Mouse (Mus musculus) MEL (cell line): Measurements from ENCODE around the gene Apela. TPM values are rescaled to one million over a fixed set of nuclear protein-coding genes. Genes with fewer than 3 reads are reported as not detected.
"Not testable (repeated sequence)": the region's sequence is repeated elsewhere in the genome, so short reads cannot be mapped to it uniquely, and the experiment has no call there.

ENCODE experiments used
- DNase-seq: peaks from one replicate; pipeline ENCODE4 v3.0.0; 2011; ENCODE audit warnings: low read depth, low spot score
- H3K27ac ChIP-seq: 2 replicates; pipeline ENCODE4 v1.5.1; 2012; ENCODE audit warnings: low read depth, mild to moderate bottlenecking, control low read depth, low read length, moderate library complexity; ENCODE audit not compliant: control insufficient read depth
- H3K27me3 ChIP-seq, 2 experiments: fragments of 150-350 bp in 1 of 2; sonication (generic) in 1 of 2; 2 replicates each; pipeline ENCODE4 v1.6.1; 2012; ENCODE audit warnings: low read length in 2 of 2, mild to moderate bottlenecking in 2 of 2, improper control_type of control experiment in 1 of 2, moderate library complexity in 1 of 2; ENCODE audit not compliant: insufficient read depth in 2 of 2, control insufficient read depth in 1 of 2
- H3K36me3 ChIP-seq, 2 experiments: 2 replicates each; pipeline ENCODE4 v1.6.1; 2012 to 2014; ENCODE audit warnings: low read length in 2 of 2, improper control_type of control experiment in 1 of 2, inconsistent platforms in 1 of 2, mild to moderate bottlenecking in 1 of 2; ENCODE audit not compliant: insufficient read depth in 2 of 2, control insufficient read depth in 1 of 2
- H3K4me1 ChIP-seq, 2 experiments: fragments of 150-350 bp in 1 of 2; sonication (generic) in 1 of 2; 2 replicates each; pipeline ENCODE4 v1.6.1; 2012; ENCODE audit warnings: low read length in 2 of 2, improper control_type of control experiment in 1 of 2, mild to moderate bottlenecking in 1 of 2; ENCODE audit not compliant: insufficient read depth in 2 of 2, control insufficient read depth in 1 of 2
- H3K4me3 ChIP-seq, 2 experiments: fragments of 150-350 bp in 1 of 2; sonication (generic) in 1 of 2; 2 replicates each; pipeline ENCODE4 v1.5.1; 2012; ENCODE audit warnings: low read depth in 2 of 2, low read length in 2 of 2, mild to moderate bottlenecking in 2 of 2, moderate library complexity in 2 of 2, control low read depth in 1 of 2, improper control_type of control experiment in 1 of 2; ENCODE audit not compliant: control insufficient read depth in 1 of 2, insufficient read depth in 1 of 2
- H3K79me2 ChIP-seq: 2 replicates; pipeline ENCODE4 v1.6.1; 2012; ENCODE audit warnings: mild to moderate bottlenecking, low read length, moderate library complexity; ENCODE audit not compliant: control insufficient read depth, poor library complexity, insufficient read depth
- H3K9ac ChIP-seq: 2 replicates; pipeline ENCODE4 v1.6.1; 2012; ENCODE audit warnings: low read depth, mild to moderate bottlenecking, control low read depth, low read length, moderate library complexity; ENCODE audit not compliant: control insufficient read depth, poor library complexity, severe bottlenecking
- H3K9me3 ChIP-seq: fragments of 150-350 bp; sonication (generic); replicated peaks from 2 replicates; pipeline ENCODE4 v1.6.1; 2012; ENCODE audit warnings: mild to moderate bottlenecking, low read length, improper control_type of control experiment, moderate library complexity; ENCODE audit not compliant: insufficient read depth
- CTCF ChIP-seq, 3 experiments: IDR thresholded peaks in 2 of 3; conservative IDR thresholded peaks in 1 of 3; 2 replicates each; pipeline ENCODE4 v1.5.1; 2011 to 2012; ENCODE audit warnings: low read length in 3 of 3, low read depth in 2 of 3, mild to moderate bottlenecking in 2 of 3, improper control_type of control experiment in 1 of 3, inconsistent platforms in 1 of 3, mixed read lengths in 1 of 3, moderate library complexity in 1 of 3; ENCODE audit not compliant: control insufficient read depth in 1 of 3, insufficient read depth in 1 of 3, poor library complexity in 1 of 3, severe bottlenecking in 1 of 3
- E2F4 ChIP-seq: IDR thresholded peaks from 2 replicates; pipeline ENCODE4 v1.6.1; 2011; ENCODE audit warnings: low read depth, low read length, improper control_type of control experiment, borderline replicate concordance
- EP300 ChIP-seq, 2 experiments: IDR thresholded peaks; 2 replicates each; pipeline ENCODE4 v1.6.1; 2011; ENCODE audit warnings: improper control_type of control experiment in 2 of 2, low read length in 2 of 2, low read depth in 1 of 2, mild to moderate bottlenecking in 1 of 2
- HCFC1 ChIP-seq: IDR thresholded peaks from 2 replicates; pipeline ENCODE4 v1.6.1; 2012; ENCODE audit warnings: low read depth, mild to moderate bottlenecking, inconsistent platforms, low read length, improper control_type of control experiment, moderate library complexity
- MAFK ChIP-seq: IDR thresholded peaks from 2 replicates; pipeline ENCODE4 v1.6.1; 2011; ENCODE audit warnings: low read depth, mild to moderate bottlenecking, low read length, improper control_type of control experiment, borderline replicate concordance
- MAZ ChIP-seq: IDR thresholded peaks from 2 replicates; pipeline ENCODE4 v1.6.1; 2012; ENCODE audit warnings: low read depth, mild to moderate bottlenecking, inconsistent platforms, low read length, improper control_type of control experiment
- NRF1 ChIP-seq: IDR thresholded peaks from 2 replicates; pipeline ENCODE4 v1.6.1; 2014; ENCODE audit warnings: low read depth, mild to moderate bottlenecking, inconsistent platforms, low read length, improper control_type of control experiment, moderate library complexity; ENCODE audit not compliant: poor library complexity, insufficient read depth, severe bottlenecking
- POLR2A ChIP-seq, 2 experiments: IDR thresholded peaks; 2 replicates each; pipeline ENCODE4 v1.6.1; 2011 to 2012; ENCODE audit warnings: low read length in 2 of 2, mild to moderate bottlenecking in 2 of 2, control low read depth in 1 of 2, improper control_type of control experiment in 1 of 2, low read depth in 1 of 2, moderate library complexity in 1 of 2; ENCODE audit not compliant: control insufficient read depth in 1 of 2, insufficient read depth in 1 of 2, poor library complexity in 1 of 2
- POLR2AphosphoS5 ChIP-seq: IDR thresholded peaks from 2 replicates; pipeline ENCODE4 v1.6.1; 2012; ENCODE audit warnings: low read depth, borderline replicate concordance, mild to moderate bottlenecking, inconsistent platforms, low read length, moderate library complexity, mixed read lengths
- UBTF ChIP-seq: IDR thresholded peaks from 2 replicates; pipeline ENCODE4 v1.6.1; 2012; ENCODE audit warnings: low read depth, mild to moderate bottlenecking, inconsistent platforms, low read length, improper control_type of control experiment, moderate library complexity, borderline replicate concordance; ENCODE audit not compliant: insufficient read depth
- ZMIZ1 ChIP-seq: IDR thresholded peaks from 2 replicates; pipeline ENCODE4 v1.6.1; 2012; ENCODE audit warnings: low read depth, mild to moderate bottlenecking, inconsistent platforms, low read length, improper control_type of control experiment, moderate library complexity
- polyA plus RNA-seq, 2 experiments: library from polyadenylated mRNA; stranded (reverse) in 1 of 2; unstranded in 1 of 2; fragments of >175 nt in 1 of 2; fragments of >200 nt in 1 of 2; gene quantifications; 2 replicates each; pipeline versions ENCODE4 v1.2.1 to v1.2.4; 2012; ENCODE audit warnings: low replicate concordance in 2 of 2, low read depth in 1 of 2; ENCODE audit not compliant: insufficient read length in 2 of 2, insufficient read depth in 1 of 2, missing spikeins in 1 of 2
- total RNA-seq: library from RNA; depleted of rRNA; stranded (reverse); fragments of 300-350 nt; gene quantifications from 2 replicates; pipeline ENCODE4 v1.2.3, GENCODE M21; 2012

Gene Apela
- total and polyA plus RNA-seq, 3 experiments, result not detected

- no peak for TF ChIP-seq MAZ
- no peak for TF ChIP-seq EP300 (IDR thresholded peaks at IDR 0.05; ENCODE audit: low read depth in 1 of 2, low read length in 2 of 2)
- TF ChIP-seq E2F4, result no peak
- TF ChIP-seq UBTF, result no peak
- TF ChIP-seq CTCF (IDR thresholded peaks at IDR 0.05 in 2 of 3, conservative IDR thresholded peaks at IDR 0.05 in 1 of 3; ENCODE audit: control insufficient read depth in 1 of 3, insufficient read depth in 1 of 3, low read depth in 2 of 3, low read length in 3 of 3, poor library complexity in 1 of 3, severe bottlenecking in 1 of 3), result no peak
- TF ChIP-seq ZMIZ1, result no peak
- no peak for TF ChIP-seq NRF1
- no peak for TF ChIP-seq HCFC1
- no peak for TF ChIP-seq MAFK
- TF ChIP-seq POLR2A (IDR thresholded peaks at IDR 0.05; ENCODE audit: control insufficient read depth in 1 of 2, insufficient read depth in 1 of 2, low read depth in 1 of 2, low read length in 2 of 2, poor library complexity in 1 of 2), result no peak
Observed at GRCm38 (mm10) chr8:65018423-65018822, 18.7 kb downstream of the Apela start, which contains the start of the genes Trim61 and Trim60. Gene Trim61 (minus strand): TSS chr8:65018523. Gene Trim60 (minus strand): TSS chr8:65018584.

GRCm38 (mm10) chr8:65007616-65008015, 29.5 kb downstream of the Apela start:
- not testable (repeated sequence) for DNase-seq, H3K4me3 ChIP-seq, H3K9ac ChIP-seq, H3K27ac ChIP-seq, H3K27me3 ChIP-seq, H3K79me2 ChIP-seq, H3K4me1 ChIP-seq, H3K36me3 ChIP-seq, H3K9me3 ChIP-seq

More at GRCm38 (mm10) chr8:65018423-65018822, 18.7 kb downstream of the Apela start, which contains the start of the genes Trim61 and Trim60:
- Histone ChIP-seq H3K27me3 (no peaks in the 10 kb centered on the region), H3K79me2 (no peaks in the 10 kb centered on the region), H3K36me3 (no peaks in the 10 kb centered on the region), H3K4me3 (no peak within 1 kb of the TSS), H3K9me3 (no peaks in the 10 kb centered on the region), H3K4me1 (no peaks in the 10 kb centered on the region), H3K27ac (no peak within 1 kb of the TSS), H3K9ac (no peak within 1 kb of the TSS)
- DNase-seq, result no peak

- Histone ChIP-seq H3K9me3 (no peaks in the 10 kb centered on the region), H3K79me2 (no peaks in the 10 kb centered on the region), H3K9ac (no peak overlapping the region), H3K27ac (no peak overlapping the region), H3K36me3 (no peaks in the 10 kb centered on the region), H3K4me3 (no peak overlapping the region), H3K27me3 (no peaks in the 10 kb centered on the region), H3K4me1 (no peaks in the 10 kb centered on the region)
- TF ChIP-seq POLR2AphosphoS5 (no peak), E2F4 (no peak)
- no peak for DNase-seq
Observed at GRCm38 (mm10) chr8:64998806-64999365, 38.2 kb downstream of the Apela start.
